Mouse (Mus musculus) left cerebral cortex, postnatal 25 days (tissue): ENCODE measurements around the gene Capn2. TPM values are rescaled to one million over a fixed set of nuclear protein-coding genes. Genes with fewer than 3 reads are reported as not detected.

ENCODE experiments used
- DNase-seq, 2 experiments: peaks; one replicate each; pipeline ENCODE4 v3.0.0; 2022; ENCODE audit warnings: low spot score in 2 of 2, mixed read lengths in 1 of 2
- intact Hi-C: fragments of 180-260 bp; cut with DNase I; formaldehyde crosslinking; loops from one replicate; pipeline ENCODE4 v1.15.1; 2025
- total RNA-seq, 2 experiments: library from RNA; stranded (reverse); gene quantifications; 2 replicates each; pipeline ENCODE4 v1.2.3; 2021

Capn2 gene
- total RNA-seq, 2 experiments from 2014 or later = 52.9 to 61.4 TPM

DNA sequence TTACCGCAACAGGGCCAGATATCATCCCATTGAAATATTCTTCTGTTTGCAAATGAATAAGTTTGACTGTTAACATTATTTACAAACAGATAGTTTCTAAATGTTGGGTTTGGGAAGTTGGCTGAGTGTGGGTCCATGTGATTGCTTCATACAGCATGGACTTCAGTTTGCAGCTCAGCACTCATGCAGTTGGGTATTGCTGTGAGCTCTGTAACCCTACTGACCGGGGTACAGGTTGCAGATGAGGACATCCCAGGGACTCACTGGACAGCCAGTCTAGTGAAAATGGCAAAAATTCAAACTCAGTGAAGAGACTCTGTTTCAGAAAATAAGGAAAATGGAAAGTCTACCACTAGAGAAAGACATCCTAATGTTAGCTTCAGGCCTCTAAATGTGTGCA, 86.7 kb downstream of the Capn2 start:
- intact Hi-C loops = no loop called here
- no peak for DNase-seq

DNA sequence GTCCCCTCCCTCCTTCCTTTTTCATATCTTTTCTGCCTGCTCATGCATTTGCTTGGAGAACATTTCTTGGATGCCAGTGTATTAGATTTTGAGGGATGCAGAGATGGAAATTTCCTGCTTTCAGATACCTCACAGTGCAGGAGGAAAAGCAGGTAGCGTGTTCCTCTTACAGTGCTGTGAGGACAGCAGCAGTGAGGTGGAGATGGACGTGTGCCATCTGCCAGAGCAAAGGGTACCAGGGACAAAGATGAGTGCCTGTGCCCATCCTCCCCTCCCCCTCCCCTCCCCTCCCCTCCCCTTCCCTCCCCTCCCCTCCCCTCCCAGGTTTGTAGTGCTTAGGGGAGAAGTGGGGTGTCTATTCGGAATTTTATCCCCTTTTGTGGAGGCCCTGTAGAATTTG, 87.6 kb downstream of the Capn2 start:
- intact Hi-C loops = no loop called here
- DNase-seq = no peak

DNA sequence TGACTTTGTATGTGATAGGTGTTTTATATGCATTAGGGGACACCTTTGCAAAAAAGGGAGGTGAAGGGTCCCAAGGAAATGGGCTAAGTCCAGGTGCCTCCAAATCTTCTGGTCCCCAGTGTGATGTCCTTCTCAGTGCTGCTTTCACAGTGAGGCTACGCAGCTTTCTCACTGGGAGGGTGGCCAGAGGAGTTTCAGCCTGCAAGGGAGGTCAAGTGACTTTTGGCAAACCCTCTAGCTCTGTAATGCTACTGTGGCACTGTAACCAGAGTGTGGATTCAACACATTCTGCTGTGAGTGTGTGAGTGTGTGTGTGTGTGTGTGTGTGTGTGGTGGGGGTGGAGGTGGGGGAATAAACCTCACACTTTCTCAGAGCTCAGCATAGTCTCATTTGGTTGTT, 90.0 kb downstream of the Capn2 start:
- intact Hi-C loops = no loop called here

DNA sequence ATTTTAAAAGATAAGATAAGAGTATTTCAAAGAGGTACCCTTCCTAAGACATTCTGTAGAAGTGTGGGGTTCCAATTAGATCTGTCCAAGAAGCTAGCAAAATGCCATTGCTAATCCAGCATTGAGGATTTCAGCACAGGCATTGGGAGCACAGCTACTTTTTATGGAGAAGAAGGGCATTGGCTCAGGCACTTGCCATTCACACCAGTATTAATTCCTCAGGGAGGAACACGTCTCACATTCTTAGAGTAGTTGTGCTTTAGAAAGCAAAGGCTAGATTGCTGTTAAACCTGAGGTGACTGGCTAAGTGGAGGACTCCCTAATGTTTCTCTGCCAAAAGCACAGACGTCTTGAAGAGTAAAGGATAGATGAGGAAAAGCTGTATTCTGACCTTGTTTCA, 91.0 kb downstream of the Capn2 start:
- intact Hi-C loops = no loop called here

More for the DNA sequence above, 90.0 kb downstream of the Capn2 start:
- no peak for DNase-seq

DNA sequence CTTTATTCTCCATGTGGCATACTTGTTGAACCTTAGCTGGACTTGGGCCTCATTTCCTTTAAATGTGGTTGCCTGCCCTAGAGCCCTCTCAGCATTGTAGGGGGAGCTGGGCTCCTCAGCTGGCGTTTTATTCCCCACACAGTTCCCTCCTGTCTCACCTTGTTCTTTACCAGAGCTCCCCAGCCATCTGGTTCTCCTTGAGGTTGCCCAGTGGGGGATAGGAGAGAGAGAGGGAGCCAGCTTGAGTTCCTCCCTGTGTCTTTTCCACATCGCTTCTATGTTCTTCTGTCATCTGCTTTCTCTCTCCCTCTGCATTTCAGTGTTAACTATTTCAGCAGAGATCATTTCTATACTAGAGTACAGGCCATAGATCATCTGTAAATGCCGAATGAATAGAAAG, 92.2 kb downstream of the Capn2 start:
- no peak for DNase-seq
- intact Hi-C loops = no loop called here

More for the DNA sequence above, 91.0 kb downstream of the Capn2 start:
- DNase-seq = no peak

DNA sequence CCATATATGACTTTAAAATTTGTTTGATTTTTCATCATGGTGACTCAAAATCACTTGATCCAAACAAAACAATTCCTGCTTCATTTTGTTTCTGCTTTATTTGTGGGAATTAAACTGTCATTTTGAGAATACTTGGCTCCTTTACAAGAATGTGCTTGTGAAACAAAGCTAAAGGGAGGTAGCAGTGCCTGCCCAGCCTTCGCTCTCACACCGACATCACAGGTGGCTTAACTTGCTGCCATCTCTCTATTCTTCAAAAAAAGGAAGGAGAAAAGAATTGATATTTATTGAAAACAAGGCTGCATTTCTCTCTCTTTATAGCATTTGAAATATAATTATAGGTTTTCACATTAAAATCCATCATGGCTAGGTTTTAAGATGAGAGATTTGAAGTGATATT, 93.1 kb downstream of the Capn2 start:
- no peak for DNase-seq
- intact Hi-C loops = no loop called here

DNA sequence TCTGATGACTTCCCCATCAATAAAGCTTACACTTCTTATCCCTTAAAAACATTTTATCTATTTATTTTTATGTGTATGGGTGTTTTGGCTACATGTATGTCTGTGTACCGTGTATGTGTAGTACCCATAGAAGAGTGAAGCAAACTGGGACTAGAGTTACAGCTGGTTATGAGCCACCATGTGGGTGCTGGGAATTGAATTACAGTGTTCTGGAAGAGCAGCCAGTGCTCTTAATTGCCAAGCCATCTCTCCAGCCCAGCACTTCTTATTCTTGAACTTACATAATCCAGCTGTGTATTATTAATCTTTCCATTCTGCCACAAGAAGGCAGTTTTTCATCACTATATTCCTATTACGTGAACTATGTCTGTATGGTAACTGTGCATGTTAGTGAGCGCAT, 97.9 kb downstream of the Capn2 start:
- DNase-seq = no peak
- intact Hi-C loops = no loop called here

Other genes starting within 250 kb of the Capn2 start
- gene Degs1, start 234.8 kb downstream of the Capn2 start, total RNA-seq = 10 to 100 TPM; 75.5 to 75.6 TPM
- 10 to 100 TPM; 51.2 to 52.5 TPM for gene Fbxo28, start 176.0 kb downstream of the Capn2 start, total RNA-seq
- gene Trp53bp2, start 108.4 kb downstream of the Capn2 start, total RNA-seq = 10 to 100 TPM; 19.2 to 20.4 TPM
- not detected for gene Capn8, start 47.4 kb upstream of the Capn2 start, total RNA-seq
- gene Ccdc185, start 231.6 kb upstream of the Capn2 start, total RNA-seq = not detected
- gene Susd4, start 246.3 kb upstream of the Capn2 start, total RNA-seq = 100 to 1,000 TPM; 104 to 108 TPM